Mouse (Mus musculus): ENCODE data around the gene Chil4. TPM values are rescaled to one million over a fixed set of nuclear protein-coding genes. Genes with fewer than 3 reads are reported as not detected.

The Chil4 gene
- polyA plus RNA-seq (2015; fragmentation: Nextera tagmentation; extraction: Ambion mirVana): not detected in 2 replicates

DNA sequence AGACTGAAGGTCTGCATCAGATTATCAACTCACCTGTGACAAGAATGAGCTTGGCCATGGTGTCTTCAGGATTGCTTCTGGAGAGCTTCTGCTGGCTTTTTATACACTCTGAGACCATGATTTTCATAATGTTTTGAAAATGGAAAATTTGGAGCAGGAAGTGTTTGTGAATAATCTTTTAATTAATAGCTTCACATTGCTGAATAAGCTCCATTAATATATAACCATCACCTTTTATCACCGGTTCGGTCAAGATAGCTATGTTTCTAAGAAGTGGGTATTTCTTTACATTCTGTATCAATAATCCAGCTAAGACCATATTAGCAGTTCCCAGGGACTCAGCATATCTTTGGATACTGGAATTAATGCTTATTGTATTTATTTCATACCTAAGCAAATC lies at the start of gene Chil4:
Chil4 (minus strand) TSS at position 101 of the 400 bp plus-strand sequence.

DNA sequence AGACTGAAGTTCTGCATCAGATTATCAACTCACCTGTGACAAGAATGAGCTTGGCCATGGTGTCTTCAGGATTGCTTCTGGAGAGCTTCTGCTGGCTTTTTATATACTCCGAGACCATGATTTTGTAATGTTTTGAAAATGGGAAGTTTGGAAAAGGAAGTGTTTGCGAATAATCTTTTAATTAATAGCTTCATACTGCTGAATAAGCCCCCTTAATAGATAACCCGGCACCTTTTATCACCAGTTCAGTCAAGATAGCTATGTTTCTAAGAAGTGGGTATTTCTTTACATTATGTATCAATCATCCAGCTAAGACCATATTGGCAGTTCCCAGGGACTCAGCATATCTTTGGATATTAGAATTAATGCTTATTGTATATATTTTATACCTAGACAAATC lies 51.8 kb downstream of the Chil4 start, which contains the start of gene Chil3:
Chil3 (minus strand) TSS at position 101 of the 400 bp plus-strand sequence.

Other genes with a start within 250 kb of the Chil4 start
- 4.6 and 5.0 TPM in 2 replicates for gene Ovgp1, start 245.8 kb downstream of the Chil4 start, polyA plus RNA-seq (2015; fragmentation: Nextera tagmentation; extraction: Ambion mirVana)
- gene Pifo, start 204.9 kb downstream of the Chil4 start, polyA plus RNA-seq (2015; fragmentation: Nextera tagmentation; extraction: Ambion mirVana): 3.8 and 6.8 TPM in 2 replicates
- 0.36 TPM in 1 of 2 replicates, not detected in the other for gene Chil5, start 186.7 kb downstream of the Chil4 start, polyA plus RNA-seq (2015; fragmentation: Nextera tagmentation; extraction: Ambion mirVana)
- 1.4 and 1.7 TPM in 2 replicates for gene Chia1, start 106.3 kb downstream of the Chil4 start, polyA plus RNA-seq (2015; fragmentation: Nextera tagmentation; extraction: Ambion mirVana)
- 0.13 TPM in 1 of 2 replicates, not detected in the other for gene Chil3, start 51.9 kb downstream of the Chil4 start, polyA plus RNA-seq (2015; fragmentation: Nextera tagmentation; extraction: Ambion mirVana)
- not detected in 2 replicates for gene Chil6, start 186.7 kb upstream of the Chil4 start, polyA plus RNA-seq (2015; fragmentation: Nextera tagmentation; extraction: Ambion mirVana)